Mouse (Mus musculus) Muller cell, postnatal 12 days (primary cell): ENCODE measurements at regions not wholly inside any gene's neighbourhood (a gene's known extent, or its start where the extent isn't known, plus 50 kb on each side); places are given as distances from the start of the nearest gene placed in this dataset.

Source experiments
- DNase-seq: peaks from one replicate; pipeline ENCODE4 v3.0.0-alpha.2; 2015; ENCODE audit errors: inconsistent ontology term

DNA sequence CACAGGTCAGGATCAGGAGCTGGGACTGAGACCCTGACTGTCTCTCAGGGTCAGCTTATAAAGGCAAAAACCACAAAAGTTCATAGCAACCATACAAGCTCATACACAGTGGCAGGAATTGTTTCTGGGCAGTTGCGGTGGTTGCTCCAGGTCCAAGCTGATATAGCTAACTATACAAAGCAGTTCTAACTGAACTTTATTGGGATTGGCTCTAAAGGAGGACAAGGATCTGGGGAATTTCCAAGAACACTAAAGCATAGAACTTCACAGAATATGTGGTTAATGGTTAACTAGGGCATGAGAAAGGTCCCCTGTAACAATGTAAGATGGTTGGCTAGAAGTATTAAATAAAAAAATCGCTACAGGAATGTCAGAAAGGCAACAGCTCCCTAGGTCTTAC is 748.0 kb upstream of the Crim1 start:
- DNase-seq = peak; percentile 39

DNA sequence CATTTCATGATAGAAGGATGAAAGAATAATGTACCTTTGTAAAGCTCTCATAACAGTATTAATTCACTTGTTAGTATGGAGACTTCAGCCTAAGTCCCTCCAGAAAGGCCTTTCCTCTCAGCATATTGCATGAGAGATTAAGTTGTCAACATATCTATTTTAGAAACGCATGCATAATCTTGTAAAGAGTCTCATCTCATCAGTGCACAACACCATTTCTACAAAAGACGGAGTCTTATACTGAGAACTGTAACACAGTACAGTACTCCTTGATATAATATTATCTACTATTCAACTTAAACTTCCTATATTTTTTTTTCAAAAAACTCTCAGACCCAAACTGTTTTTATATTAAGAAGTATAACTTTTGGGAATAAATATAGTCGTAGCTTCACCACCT is 730.4 kb upstream of the Crim1 start:
- DNase-seq = no peak

DNA sequence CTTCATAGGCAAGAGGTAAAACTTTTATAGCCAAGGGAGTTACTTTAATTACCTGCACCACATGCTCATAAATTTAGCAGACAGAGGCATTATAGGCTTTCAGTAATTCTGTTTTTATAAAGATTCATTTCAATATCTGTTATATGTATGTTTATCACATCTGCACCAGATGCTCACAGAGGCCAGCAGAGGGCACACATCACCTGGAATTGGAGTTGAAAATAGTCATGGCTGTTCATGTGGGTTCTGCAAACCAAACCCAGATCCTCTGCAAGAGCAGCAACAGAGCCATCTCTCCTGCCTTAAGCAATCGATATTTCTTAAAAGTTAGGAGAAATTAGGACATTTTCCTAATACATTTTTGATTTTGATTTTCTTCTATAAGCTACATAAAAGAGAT is 729.9 kb upstream of the Crim1 start:
- no peak for DNase-seq

DNA sequence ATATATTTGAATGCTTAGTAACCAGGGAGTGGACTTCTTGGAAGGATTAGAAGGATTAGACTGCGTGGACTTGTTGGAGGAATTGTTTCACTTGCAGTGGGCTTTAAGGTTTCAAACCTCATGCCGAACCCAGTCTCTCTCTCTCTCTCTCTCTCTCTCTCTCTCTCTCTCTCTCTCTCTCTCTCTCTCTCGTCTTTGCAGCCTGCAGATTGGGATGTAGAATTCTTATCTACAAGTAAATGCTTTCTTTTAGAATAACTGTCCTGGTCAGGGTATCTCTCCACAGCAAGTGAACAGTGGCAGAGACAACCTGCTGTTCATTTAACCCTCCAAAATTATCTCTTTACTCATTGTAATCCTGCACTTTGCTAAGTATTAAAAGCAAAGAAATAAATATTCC is 728.1 kb upstream of the Crim1 start:
- DNase-seq = no peak
